Mouse (Mus musculus) liver, postnatal 0 days (tissue): ENCODE measurements around the gene Eif4a3. TPM values are rescaled to one million over a fixed set of nuclear protein-coding genes. Genes with fewer than 3 reads are reported as not detected.
"Not testable (repeated sequence)": the region's sequence is repeated elsewhere in the genome, so short reads cannot be mapped to it uniquely, and the experiment has no call there.

Experiments
- ATAC-seq: fragments of 200-750 bp; cut with Nextera tagmentation; 2 replicates; pipeline ENCODE4 v1.8.0; 2017; ENCODE audit warnings: mild to moderate bottlenecking, moderate library complexity
- DNase-seq: peaks from one replicate; pipeline ENCODE4 v3.0.0-alpha.2; 2016
- H3K27ac ChIP-seq: fragments of 300-500 bp; sonication (generic); 2 replicates; pipeline ENCODE4 v1.5.1; 2014; ENCODE audit warnings: antibody characterized with exemption, moderate library complexity, mild to moderate bottlenecking, low read depth
- H3K27me3 ChIP-seq: fragments of 300-500 bp; sonication (generic); 2 replicates; pipeline ENCODE4 v1.6.1; 2014; ENCODE audit warnings: low read length, control low read depth, mixed read lengths; ENCODE audit not compliant: insufficient read depth
- H3K36me3 ChIP-seq: fragments of 300-500 bp; sonication (generic); replicated peaks from 2 replicates; pipeline ENCODE4 v1.6.1; 2014; ENCODE audit warnings: mild to moderate bottlenecking, control low read depth, low read length, moderate library complexity, mixed read lengths; ENCODE audit not compliant: insufficient read depth
- H3K4me1 ChIP-seq: fragments of 300-500 bp; sonication (generic); 2 replicates; pipeline ENCODE4 v1.6.1; 2014; ENCODE audit warnings: antibody characterized with exemption, mild to moderate bottlenecking, control low read depth; ENCODE audit not compliant: insufficient read depth
- H3K4me2 ChIP-seq: fragments of 300-500 bp; sonication (generic); 2 replicates; pipeline ENCODE4 v1.6.1; 2014; ENCODE audit warnings: low read depth, mild to moderate bottlenecking, low read length, moderate library complexity, mixed read lengths
- H3K4me3 ChIP-seq: fragments of 300-500 bp; sonication (generic); 2 replicates; pipeline ENCODE4 v1.5.1; 2014; ENCODE audit warnings: low read depth, low read length
- H3K9ac ChIP-seq: fragments of 300-500 bp; sonication (generic); replicated peaks from 2 replicates; pipeline ENCODE4 v1.6.1; 2014; ENCODE audit warnings: mild to moderate bottlenecking, moderate library complexity
- H3K9me3 ChIP-seq: fragments of 300-500 bp; sonication (generic); 2 replicates; pipeline ENCODE4 v1.6.1; 2016; ENCODE audit warnings: mild to moderate bottlenecking, control low read depth, low read length, mixed read lengths
- CTCF ChIP-seq: sonication (generic); IDR thresholded peaks from 2 replicates; pipeline ENCODE4 v1.5.1; 2016; ENCODE audit warnings: antibody characterized with exemption, low read depth
- EP300 ChIP-seq: IDR thresholded peaks from 2 replicates; pipeline ENCODE4 v1.6.1; 2016; ENCODE audit warnings: antibody characterized with exemption, low read depth, mild to moderate bottlenecking
- WGBS: fragments of 180-500 bp; shearing (Covaris S2); extraction: QIAGEN DNeasy Blood & Tissue Kit; methylation state at CpG from one replicate; pipeline ENCODE4 v1.1.7; 2014; ENCODE audit not compliant: insufficient replicate concordance; 5-methylcytosine and 5-hydroxymethylcytosine counted together
- polyA plus RNA-seq: library from polyadenylated mRNA; unstranded; fragments of >200 nt; fragmentation: Nextera tagmentation; extraction: Ambion mirVana; gene quantifications from 2 replicates; pipeline ENCODE4 v1.2.1, GENCODE M21; 2015

The Eif4a3 gene
- polyA plus RNA-seq, 1 experiment from 2014 or later = 125 TPM

DNA sequence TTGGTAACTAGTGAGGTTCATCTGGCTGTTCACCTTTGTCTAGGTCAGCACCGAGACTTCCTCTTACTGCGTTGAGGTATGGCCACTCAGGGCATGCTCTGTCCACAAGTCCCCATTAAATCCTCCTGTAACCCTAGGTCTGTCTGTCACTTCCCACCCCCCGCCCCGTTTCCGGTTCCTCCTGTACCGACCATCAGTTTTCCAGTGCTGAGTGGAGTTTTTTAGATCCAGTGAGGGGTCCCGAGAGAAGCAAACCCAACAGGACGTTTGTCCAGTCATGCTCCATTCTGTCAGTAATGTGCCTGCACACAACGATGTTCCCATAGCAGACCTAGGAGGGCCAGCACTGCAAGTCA lies 41.7 kb downstream of the Eif4a3 start:
- peaks cover 3% of the 10 kb centered on the region; the same call in 1 of the 2 replicates for H3K4me1 ChIP-seq
- H3K27ac ChIP-seq = 0 out of 2 replicates have a peak overlapping the region, but pooled peaks have one; percentile 45
- no peak for DNase-seq
- WGBS = 53% methylated on average over 9 of the region's 9 CpGs
- TF ChIP-seq CTCF = no peak
- TF ChIP-seq EP300 = no peak
- no peaks in the 10 kb centered on the region for H3K36me3 ChIP-seq
- H3K4me3 ChIP-seq = no peak overlapping the region
- no peak overlapping the region for H3K9ac ChIP-seq
- ATAC-seq = no peak
- peak overlapping the region; percentile 56 for H3K4me2 ChIP-seq
- no peaks in the 10 kb centered on the region for H3K27me3 ChIP-seq
- no peaks in the 10 kb centered on the region for H3K9me3 ChIP-seq

DNA sequence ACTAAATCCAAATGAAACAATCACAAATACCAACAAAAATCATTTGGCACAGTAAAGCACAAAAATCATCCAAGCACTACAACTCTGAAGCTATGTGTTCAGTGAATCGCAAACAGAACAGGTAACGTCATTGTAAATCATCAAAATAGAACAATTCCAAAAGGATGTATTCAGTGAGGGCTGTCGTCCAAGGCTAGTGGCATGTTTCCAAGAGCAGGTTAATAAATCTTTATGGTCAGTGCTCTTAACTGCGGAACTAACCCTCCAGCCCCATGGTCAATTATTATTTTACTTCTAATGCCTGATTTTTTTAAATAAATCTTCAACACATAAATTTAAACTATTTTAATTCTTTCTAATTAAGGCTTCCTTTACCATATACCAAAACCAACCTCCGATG lies 43.3 kb downstream of the Eif4a3 start:
- ATAC-seq, H3K27ac ChIP-seq: not testable (repeated sequence)
- 74% methylated on average over 5 of the region's 5 CpGs for WGBS

DNA sequence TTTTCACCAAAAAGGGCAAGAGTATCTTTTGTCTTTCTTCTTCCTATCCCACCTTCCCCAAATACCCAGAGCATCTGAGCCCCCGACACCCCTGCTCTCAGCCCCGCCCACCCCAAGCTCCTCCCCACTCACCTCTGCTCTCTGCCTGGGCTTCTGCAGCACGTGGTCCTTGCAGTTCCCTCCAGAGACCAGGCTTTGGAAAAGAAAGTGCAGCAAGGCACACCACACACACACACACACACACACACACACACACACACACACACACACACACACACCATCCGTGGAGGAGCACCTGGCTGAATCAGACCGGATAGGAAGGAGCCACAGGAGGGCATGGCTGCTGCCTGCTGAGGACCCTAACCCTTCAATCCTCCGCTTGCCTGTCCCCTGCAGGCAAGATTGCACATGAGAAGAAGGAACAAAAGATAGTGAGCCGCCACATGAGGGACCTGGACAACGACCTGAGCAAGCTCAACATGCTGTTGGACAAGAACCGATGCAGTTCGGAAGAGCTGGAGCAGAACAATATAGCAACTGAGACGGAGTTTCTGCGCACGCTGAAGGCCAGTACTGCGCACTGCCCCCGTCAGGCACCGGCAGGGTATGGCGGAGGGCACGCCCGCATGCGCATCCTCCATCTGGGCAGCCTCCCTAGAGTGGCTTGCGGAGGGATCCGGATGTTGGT lies 46.9 kb downstream of the Eif4a3 start:
- H3K36me3 ChIP-seq = no peaks in the 10 kb centered on the region
- 3% methylated on average over 22 of the region's 22 CpGs for WGBS
- TF ChIP-seq EP300 (no peak), CTCF (peak; percentile 66)
- H3K27me3 ChIP-seq = 0 out of 2 replicates have a peak, but pooled peaks cover 6% of the 10 kb centered on the region
- H3K4me3 ChIP-seq = no peak overlapping the region
- no peak overlapping the region; the same call in 1 of the 2 replicates for H3K9ac ChIP-seq
- peak overlapping the region; percentile 61 for H3K4me2 ChIP-seq
- no peak overlapping the region for H3K27ac ChIP-seq
- peaks cover 2% of the 10 kb centered on the region; the same call in 1 of the 2 replicates for H3K4me1 ChIP-seq
- ATAC-seq (peak; percentile 75), DNase-seq (peak; percentile 64)
- H3K9me3 ChIP-seq = no peaks in the 10 kb centered on the region

More for the DNA sequence above, 43.3 kb downstream of the Eif4a3 start:
- not testable (repeated sequence) for DNase-seq, H3K9me3 ChIP-seq, H3K4me3 ChIP-seq, H3K36me3 ChIP-seq, H3K4me2 ChIP-seq, H3K27me3 ChIP-seq, H3K4me1 ChIP-seq, H3K9ac ChIP-seq

DNA sequence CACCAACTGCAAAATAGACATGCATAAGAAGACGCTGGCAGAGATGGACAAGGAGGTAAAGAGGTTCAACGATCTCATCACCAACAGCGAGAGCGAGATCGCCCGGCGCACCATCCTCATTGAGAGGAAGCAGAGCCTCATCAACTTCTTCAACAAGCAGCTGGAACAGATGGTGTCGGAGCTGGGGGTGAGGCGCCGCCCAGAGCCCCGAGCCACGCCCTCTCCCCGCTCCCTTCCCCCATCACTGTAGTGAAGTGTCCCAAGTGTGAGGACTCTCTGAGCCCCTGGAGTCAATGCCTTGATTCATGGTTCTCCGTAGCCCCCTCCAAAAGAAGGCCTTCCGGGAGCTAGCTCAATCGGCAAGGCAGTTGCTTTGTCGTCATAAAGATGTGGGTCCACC lies 48.9 kb downstream of the Eif4a3 start:
- DNase-seq = no peak
- Histone ChIP-seq H3K27me3 (0 out of 2 replicates have a peak, but pooled peaks cover 7% of the 10 kb centered on the region), H3K36me3 (no peaks in the 10 kb centered on the region), H3K4me1 (peaks cover 2% of the 10 kb centered on the region; the same call in 1 of the 2 replicates), H3K4me2 (no peak overlapping the region), H3K9ac (no peak overlapping the region), H3K4me3 (no peak overlapping the region), H3K27ac (no peak overlapping the region), H3K9me3 (no peaks in the 10 kb centered on the region)
- no peak for ATAC-seq
- TF ChIP-seq CTCF (no peak), EP300 (no peak)
- WGBS = 47% methylated on average over 17 of the region's 17 CpGs

DNA sequence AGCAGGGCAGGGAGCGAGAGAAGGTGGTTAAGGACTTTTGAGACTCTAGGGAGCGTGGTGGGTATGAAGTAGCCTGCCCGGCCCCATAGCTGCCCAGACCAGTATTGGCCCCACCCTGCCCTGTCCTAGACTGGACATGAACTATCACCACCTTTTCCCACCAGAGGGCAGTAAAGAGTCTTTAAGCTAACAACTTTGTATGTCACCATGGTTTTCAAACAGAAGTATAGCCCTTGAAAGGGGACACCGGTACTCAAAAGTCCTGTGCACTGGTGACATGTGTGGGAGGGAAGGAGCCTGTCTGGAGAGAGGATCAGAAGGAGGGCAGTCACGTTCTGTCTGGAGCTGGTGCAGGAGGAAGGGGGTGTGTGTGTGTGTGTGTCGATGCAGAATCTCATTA lies 50.9 kb downstream of the Eif4a3 start:
- H3K9me3 ChIP-seq = no peaks in the 10 kb centered on the region
- H3K27me3 ChIP-seq = 0 out of 2 replicates have a peak, but pooled peaks cover 9% of the 10 kb centered on the region
- H3K4me2 ChIP-seq = no peak overlapping the region
- peak; percentile 62 for ATAC-seq
- DNase-seq = peak; percentile 58
- H3K27ac ChIP-seq = no peak overlapping the region
- no peak overlapping the region for H3K9ac ChIP-seq
- peak; percentile 73 for TF ChIP-seq CTCF
- no peak for TF ChIP-seq EP300
- no peak overlapping the region for H3K4me3 ChIP-seq
- peaks cover 2% of the 10 kb centered on the region; the same call in 1 of the 2 replicates for H3K4me1 ChIP-seq
- WGBS = 26% methylated on average over 6 of the region's 6 CpGs
- H3K36me3 ChIP-seq = no peaks in the 10 kb centered on the region

DNA sequence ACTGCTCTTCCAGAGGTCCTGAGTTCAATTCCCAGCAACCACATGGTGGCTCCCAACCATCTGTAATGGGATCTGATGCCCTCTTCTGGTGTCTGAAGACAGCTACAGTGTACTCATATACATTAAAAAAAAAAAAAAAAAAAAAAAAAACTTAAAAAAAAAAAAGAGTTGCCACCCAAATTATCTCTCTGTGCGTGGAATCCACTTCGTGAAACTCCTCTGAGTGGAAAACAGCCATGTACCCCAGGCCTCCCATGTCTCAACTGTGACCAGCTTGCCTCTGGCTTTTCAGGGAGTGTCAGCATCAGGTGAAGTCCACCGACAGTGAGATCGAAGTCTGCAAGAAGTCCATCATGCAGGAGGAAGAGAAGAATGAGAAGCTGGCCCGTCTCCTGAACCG lies 54.3 kb downstream of the Eif4a3 start:
- 82% methylated on average over 6 of the region's 6 CpGs for WGBS
- H3K27ac ChIP-seq, H3K4me3 ChIP-seq, H3K27me3 ChIP-seq, ATAC-seq, H3K36me3 ChIP-seq, H3K9me3 ChIP-seq, H3K4me1 ChIP-seq, H3K9ac ChIP-seq, DNase-seq, H3K4me2 ChIP-seq: not testable (repeated sequence)
